Mouse (Mus musculus) brain, embryonic 14.5 days (tissue): ENCODE data around the gene Rasl12.

ENCODE experiments used
- CTCF ChIP-seq: fragments of 200-500 bp; IDR thresholded peaks from 2 replicates; pipeline ENCODE4 v1.5.1; 2012; ENCODE audit warnings: inconsistent platforms, mild to moderate bottlenecking, moderate library complexity, borderline replicate concordance; ENCODE audit not compliant: insufficient read depth, insufficient read length; ENCODE audit errors: extremely low read depth
- POLR2A ChIP-seq: fragments of 200-500 bp; IDR thresholded peaks from 2 replicates; pipeline ENCODE4 v1.6.1; 2012; ENCODE audit warnings: mild to moderate bottlenecking, inconsistent platforms, borderline replicate concordance; ENCODE audit not compliant: poor library complexity, insufficient read depth, insufficient read length, severe bottlenecking; ENCODE audit errors: extremely low read depth

GRCm38 (mm10) chr9:65407861-65408260, 9.6 kb downstream of the Rasl12 start:
- TF ChIP-seq POLR2A: no peak
- no peak for TF ChIP-seq CTCF
